Mouse (Mus musculus) limb, embryonic 11.5 days (tissue): ENCODE measurements around the gene Enpp3. TPM values are rescaled to one million over a fixed set of nuclear protein-coding genes. Genes with fewer than 3 reads are reported as not detected.

Experiments used
- ATAC-seq: fragments of 200-750 bp; cut with Nextera tagmentation; 2 replicates; pipeline ENCODE4 v1.8.0; 2017; ENCODE audit warnings: low read depth; ENCODE audit not compliant: insufficient number of reproducible peaks, low FRiP score, low TSS enrichment
- DNase-seq: peaks from one replicate; pipeline ENCODE4 v3.0.0-alpha.2; 2015; ENCODE audit warnings: low spot score
- H3K27ac ChIP-seq: fragments of 300-500 bp; sonication (generic); replicated peaks from 2 replicates; pipeline ENCODE4 v1.5.1; 2014; ENCODE audit warnings: low read depth, mild to moderate bottlenecking, low read length
- H3K27me3 ChIP-seq: fragments of 300-500 bp; sonication (generic); 2 replicates; pipeline ENCODE4 v1.6.1; 2014; ENCODE audit warnings: mild to moderate bottlenecking, low read length, mixed read lengths; ENCODE audit not compliant: control insufficient read depth, insufficient read depth
- H3K36me3 ChIP-seq: fragments of 300-500 bp; sonication (generic); 2 replicates; pipeline ENCODE4 v1.6.1; 2014; ENCODE audit warnings: mild to moderate bottlenecking, low read length, moderate library complexity, mixed read lengths; ENCODE audit not compliant: control insufficient read depth, insufficient read depth
- H3K4me1 ChIP-seq: fragments of 300-500 bp; sonication (generic); 2 replicates; pipeline ENCODE4 v1.6.1; 2014; ENCODE audit warnings: low read length, mixed read lengths; ENCODE audit not compliant: control insufficient read depth, insufficient read depth
- H3K4me2 ChIP-seq: fragments of 300-500 bp; sonication (generic); 2 replicates; pipeline ENCODE4 v1.6.1; 2014; ENCODE audit warnings: low read depth, mild to moderate bottlenecking, moderate library complexity; ENCODE audit not compliant: severe bottlenecking
- H3K4me3 ChIP-seq: fragments of 300-500 bp; sonication (generic); 2 replicates; pipeline ENCODE4 v1.5.1; 2014; ENCODE audit warnings: low read depth, low read length
- H3K9ac ChIP-seq: fragments of 300-500 bp; sonication (generic); 2 replicates; pipeline ENCODE4 v1.6.1; 2014; ENCODE audit warnings: mild to moderate bottlenecking, low read length
- H3K9me3 ChIP-seq: fragments of 300-500 bp; sonication (generic); 2 replicates; pipeline ENCODE4 v1.6.1; 2016; ENCODE audit warnings: low read length; ENCODE audit not compliant: control insufficient read depth
- WGBS: fragments of 180-500 bp; shearing (Covaris S2); extraction: QIAGEN DNeasy Blood & Tissue Kit; methylation state at CpG from one replicate; pipeline ENCODE4 v1.1.7; 2014; 5-methylcytosine and 5-hydroxymethylcytosine counted together
- polyA plus RNA-seq: library from polyadenylated mRNA; unstranded; fragments of >200 nt; fragmentation: Nextera tagmentation; extraction: Ambion mirVana; gene quantifications from 2 replicates; pipeline ENCODE4 v1.2.1, GENCODE M21; 2014

The Enpp3 gene
- polyA plus RNA-seq, 1 experiment from 2014 or later: 10.1 TPM

DNA sequence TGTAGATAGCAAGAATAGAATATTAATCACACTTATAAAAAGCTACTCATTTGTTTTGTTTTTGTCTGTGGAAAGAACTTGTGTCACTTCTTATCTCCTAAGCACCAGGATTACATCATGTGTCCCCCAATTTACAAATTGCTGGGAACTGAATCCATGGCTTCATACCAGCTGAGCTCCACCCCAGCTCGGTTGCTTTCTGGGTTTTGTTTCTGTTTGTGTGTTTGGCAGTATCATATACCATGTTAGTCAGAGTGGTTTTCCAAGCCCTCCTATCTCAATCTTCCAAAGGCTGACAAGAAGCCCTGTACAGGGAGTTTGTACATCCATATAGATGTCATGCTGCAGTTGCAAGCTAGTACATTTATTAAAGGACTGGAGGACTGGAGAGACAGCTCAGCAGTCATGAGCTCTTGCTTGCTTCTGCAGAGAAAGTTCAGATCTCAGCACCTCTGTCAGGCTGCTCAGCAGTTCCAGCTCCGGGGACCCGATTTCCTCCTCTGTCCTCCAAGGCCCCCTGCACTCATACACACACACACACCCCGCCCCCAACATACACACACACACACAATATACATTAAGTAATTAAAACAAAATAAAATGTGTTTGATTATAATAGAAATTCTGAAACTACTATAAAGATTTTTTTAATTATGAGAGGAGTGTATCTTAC lies 6.1 kb downstream of the Enpp3 start:
- H3K27ac ChIP-seq: peak overlapping the region; percentile 43; the same call in 1 of the 2 replicates
- DNase-seq: no peak
- H3K4me3 ChIP-seq: no peak overlapping the region

DNA sequence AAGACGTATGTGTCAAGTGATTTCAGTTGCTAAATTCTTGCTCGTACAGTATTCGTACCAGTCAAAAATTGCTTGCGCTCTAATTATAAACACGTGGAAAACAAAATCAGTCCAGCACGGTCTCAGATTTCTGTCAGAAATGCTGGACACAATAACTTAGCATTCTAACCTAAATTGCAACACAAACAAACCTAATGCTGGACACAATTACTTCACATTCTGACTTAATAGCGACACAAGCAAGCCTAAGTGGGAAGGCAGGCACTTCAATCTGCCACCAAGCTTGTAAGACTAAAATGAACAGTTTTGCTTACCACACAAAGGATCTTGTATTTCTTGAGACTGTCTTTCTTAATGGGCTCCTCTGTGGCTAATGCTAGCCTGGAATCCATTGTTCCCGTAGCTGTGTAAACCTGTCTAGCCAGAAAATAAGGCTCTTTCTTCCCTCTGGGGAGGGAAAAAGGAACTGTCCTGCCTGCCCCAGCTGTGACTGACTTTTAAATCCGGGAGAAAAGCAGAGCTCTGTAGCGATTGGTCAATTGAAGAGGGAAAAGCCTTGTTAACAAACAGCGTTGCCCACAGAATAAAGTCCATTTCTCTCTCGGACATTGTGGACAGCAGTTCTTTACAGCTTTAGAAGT lies 6.8 kb downstream of the Enpp3 start:
- Histone ChIP-seq H3K36me3 (no peaks in the 10 kb centered on the region), H3K27me3 (no peaks in the 10 kb centered on the region), H3K4me3 (no peak overlapping the region), H3K4me2 (peak overlapping the region; percentile 34), H3K9me3 (no peaks in the 10 kb centered on the region), H3K27ac (peak overlapping the region; percentile 43; the same call in 1 of the 2 replicates), H3K4me1 (peaks cover 7% of the 10 kb centered on the region), H3K9ac (peak overlapping the region; percentile 2)
- ATAC-seq (no peak; the same call in 1 of the 2 replicates), DNase-seq (peak; percentile 40)
- 24% methylated on average over 12 of the region's 12 CpGs for WGBS

More for the DNA sequence above, 6.1 kb downstream of the Enpp3 start:
- Histone ChIP-seq H3K27me3 (no peaks in the 10 kb centered on the region), H3K4me2 (peak overlapping the region; percentile 34; the same call in 1 of the 2 replicates), H3K9me3 (no peaks in the 10 kb centered on the region), H3K36me3 (no peaks in the 10 kb centered on the region), H3K9ac (no peak overlapping the region), H3K4me1 (peaks cover 7% of the 10 kb centered on the region)
- WGBS: 74% methylated on average over 4 of the region's 4 CpGs
- ATAC-seq: no peak

DNA sequence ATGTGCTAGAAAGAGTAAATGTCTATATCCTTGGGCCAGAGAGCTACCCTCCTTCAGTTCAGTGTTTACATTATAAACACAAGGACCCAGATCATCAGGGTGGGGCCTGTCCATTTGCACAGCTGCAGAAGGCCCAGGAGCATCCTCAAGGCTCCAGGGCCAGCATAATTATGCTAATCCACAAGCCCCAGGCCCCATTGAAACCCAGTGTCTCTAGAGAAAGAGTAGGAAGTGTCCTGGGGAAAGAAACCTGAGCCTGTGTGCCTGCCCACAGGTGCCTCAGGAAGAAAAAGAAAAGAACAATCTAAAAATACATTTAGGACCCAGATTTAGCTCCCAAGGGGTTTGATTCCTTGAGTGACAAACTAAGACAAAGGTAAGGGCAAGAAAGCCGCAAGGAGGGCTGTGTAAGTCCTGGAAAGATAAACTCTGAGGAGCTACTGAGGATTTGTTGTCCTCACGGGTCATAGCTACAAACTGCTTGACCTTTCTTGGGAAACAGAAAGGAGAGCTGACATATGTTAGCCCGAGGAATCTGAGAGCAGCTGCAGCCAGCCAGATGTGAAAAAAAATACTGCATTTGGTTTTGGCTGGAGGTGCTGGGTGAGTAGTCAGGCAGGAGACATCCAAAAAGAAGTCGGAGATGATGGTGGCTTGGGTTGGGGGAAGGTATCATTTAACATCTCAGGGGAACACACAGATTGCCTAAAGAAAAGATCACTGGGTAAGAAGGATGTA lies 7.8 kb downstream of the Enpp3 start:
- Histone ChIP-seq H3K9ac (no peak overlapping the region; the same call in 1 of the 2 replicates), H3K27ac (peak overlapping the region; percentile 69), H3K27me3 (no peaks in the 10 kb centered on the region), H3K4me2 (peak overlapping the region; percentile 34), H3K9me3 (no peaks in the 10 kb centered on the region), H3K4me1 (peaks cover 7% of the 10 kb centered on the region), H3K36me3 (no peaks in the 10 kb centered on the region), H3K4me3 (no peak overlapping the region)
- ATAC-seq (no peak), DNase-seq (peak; percentile 45)
- 17% methylated on average over 4 of the region's 4 CpGs for WGBS

DNA sequence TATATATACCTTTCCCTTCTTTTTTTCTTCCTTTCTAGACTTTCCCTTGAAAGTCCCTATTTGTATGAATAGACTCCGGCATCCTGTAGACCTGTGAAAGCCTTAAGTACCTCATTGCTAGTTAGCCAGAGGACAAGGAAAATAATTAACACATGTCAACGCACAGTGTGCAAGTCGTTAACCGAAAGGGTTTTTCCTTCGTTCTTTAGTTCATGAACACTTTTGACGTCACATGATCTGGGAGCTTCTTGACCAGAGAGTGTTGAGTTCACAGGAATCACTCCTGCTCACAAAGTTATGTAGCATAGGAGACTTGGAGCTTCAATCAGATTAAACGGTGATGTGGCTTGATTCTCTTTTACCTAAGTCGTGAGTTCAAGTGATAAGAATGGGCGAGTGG lies 10.3 kb downstream of the Enpp3 start:
- H3K9ac ChIP-seq: no peak overlapping the region
- no peaks in the 10 kb centered on the region for H3K27me3 ChIP-seq
- no peak overlapping the region for H3K4me3 ChIP-seq
- H3K4me1 ChIP-seq: peaks cover 7% of the 10 kb centered on the region
- H3K4me2 ChIP-seq: no peak overlapping the region
- no peaks in the 10 kb centered on the region for H3K9me3 ChIP-seq
- no peaks in the 10 kb centered on the region for H3K36me3 ChIP-seq
- WGBS: 68% methylated on average over 9 of the region's 9 CpGs
- ATAC-seq (no peak), DNase-seq (no peak)
- H3K27ac ChIP-seq: no peak overlapping the region

DNA sequence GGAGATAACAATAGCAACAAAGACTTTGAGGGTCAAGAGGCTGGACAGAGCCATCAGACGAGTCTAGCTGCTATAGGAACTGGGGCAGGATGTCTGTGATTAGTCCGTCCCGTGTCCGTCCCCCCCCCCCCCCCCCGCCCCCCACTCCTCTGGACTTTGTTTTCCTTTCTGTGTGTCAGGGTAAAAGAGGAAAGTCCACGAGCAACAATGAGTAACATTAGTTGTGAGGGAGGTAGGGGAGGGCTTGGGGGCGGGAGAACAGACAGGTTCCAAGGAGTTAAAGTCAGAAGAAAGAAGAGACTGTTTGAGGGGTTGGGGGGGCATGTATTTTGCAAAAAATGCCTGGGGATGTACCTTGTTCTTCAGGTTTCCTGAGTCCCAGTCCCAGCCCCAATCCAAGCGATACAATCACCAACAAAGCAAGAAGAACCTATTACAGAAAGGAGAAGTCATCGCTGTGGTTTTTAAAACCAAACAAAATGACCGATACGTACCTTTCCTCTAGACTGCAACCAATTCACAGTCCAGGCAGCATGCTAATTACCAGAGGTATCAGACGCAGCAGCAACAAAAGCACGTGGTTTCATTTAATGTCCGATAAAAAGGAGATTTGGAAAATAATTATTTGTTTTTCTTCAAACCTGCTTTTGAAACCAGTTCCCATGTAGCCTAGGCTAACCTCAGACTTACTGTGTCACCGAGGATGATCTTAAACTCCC lies 11.1 kb downstream of the Enpp3 start:
- Histone ChIP-seq H3K27ac (no peak overlapping the region), H3K4me3 (no peak overlapping the region)

DNA sequence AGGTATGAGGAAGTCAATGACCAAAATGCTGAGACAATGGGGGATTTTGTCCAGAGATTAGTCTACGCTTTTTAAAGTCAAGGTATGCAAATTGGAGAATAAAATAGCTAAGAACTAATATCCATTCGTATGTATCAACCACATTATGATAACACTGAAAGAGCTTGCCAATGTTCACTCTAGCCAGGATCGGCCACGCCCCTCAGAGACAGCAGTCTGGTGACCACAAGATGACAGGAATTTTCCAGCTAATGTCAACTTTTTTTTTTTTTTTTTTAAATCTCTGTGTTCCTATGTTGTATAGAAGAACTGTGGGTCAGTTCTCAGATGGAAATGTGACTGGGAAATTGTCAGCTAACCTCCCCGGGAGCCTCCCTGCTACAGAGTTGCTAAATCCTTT lies 12.2 kb downstream of the Enpp3 start:
- DNase-seq (no peak), ATAC-seq (no peak)
- Histone ChIP-seq H3K4me1 (peaks cover 5% of the 10 kb centered on the region), H3K4me2 (no peak overlapping the region), H3K9me3 (no peaks in the 10 kb centered on the region), H3K36me3 (no peaks in the 10 kb centered on the region), H3K27ac (no peak overlapping the region), H3K4me3 (no peak overlapping the region), H3K27me3 (no peaks in the 10 kb centered on the region), H3K9ac (no peak overlapping the region)
- WGBS: 94% methylated on average over 5 of the region's 5 CpGs

More for the DNA sequence above, 11.1 kb downstream of the Enpp3 start:
- Histone ChIP-seq H3K27me3 (no peaks in the 10 kb centered on the region), H3K36me3 (no peaks in the 10 kb centered on the region), H3K4me2 (no peak overlapping the region), H3K9me3 (no peaks in the 10 kb centered on the region), H3K9ac (no peak overlapping the region), H3K4me1 (peaks cover 7% of the 10 kb centered on the region)
- ATAC-seq (no peak), DNase-seq (no peak)
- 71% methylated on average over 15 of the region's 15 CpGs for WGBS

DNA sequence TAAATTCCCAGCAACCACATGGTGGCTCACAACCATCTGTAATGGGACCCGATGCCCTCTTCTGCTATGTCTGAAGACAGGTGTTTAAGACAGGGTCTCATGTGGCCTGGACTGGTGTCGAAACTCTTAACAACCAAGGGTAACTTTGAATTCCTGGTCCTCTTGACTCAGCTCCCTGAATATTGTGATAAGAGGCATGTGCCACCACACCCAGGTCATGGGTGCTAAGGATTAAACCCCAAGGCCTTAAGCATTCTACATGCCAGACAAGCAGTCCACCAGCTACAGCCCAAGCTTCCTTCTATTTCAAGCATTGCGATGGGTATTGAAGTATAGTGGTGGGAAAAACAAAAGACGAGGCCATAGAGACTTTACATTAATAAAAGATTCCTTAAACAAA lies 14.5 kb downstream of the Enpp3 start:
- Histone ChIP-seq H3K4me3 (no peak overlapping the region), H3K27me3 (no peaks in the 10 kb centered on the region), H3K9ac (no peak overlapping the region), H3K4me1 (no peaks in the 10 kb centered on the region), H3K27ac (no peak overlapping the region), H3K4me2 (no peak overlapping the region), H3K36me3 (no peaks in the 10 kb centered on the region), H3K9me3 (no peaks in the 10 kb centered on the region)
- DNase-seq (no peak), ATAC-seq (no peak)
- WGBS: 92% methylated on average over 4 of the region's 4 CpGs

DNA sequence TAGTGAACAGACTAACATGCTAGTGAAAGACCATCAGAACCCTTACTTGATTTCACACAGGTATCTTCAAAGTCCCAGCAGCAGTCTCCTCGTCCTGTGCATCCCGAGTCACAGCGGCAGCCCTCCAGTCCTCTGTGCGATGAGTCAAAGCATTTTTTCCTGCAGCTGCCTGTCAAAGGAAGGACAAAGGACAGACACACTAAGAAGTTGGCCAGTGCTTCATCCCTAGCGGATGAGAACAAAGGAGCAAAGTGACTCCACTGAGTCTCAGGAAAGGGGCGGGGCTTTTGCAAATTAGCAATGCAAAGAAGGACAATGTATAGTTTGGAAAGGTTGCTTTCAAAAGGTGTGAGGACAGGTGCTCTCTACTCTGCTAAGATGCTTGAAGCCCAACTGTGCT lies 16.5 kb downstream of the Enpp3 start:
- Histone ChIP-seq H3K36me3 (no peaks in the 10 kb centered on the region), H3K27me3 (no peaks in the 10 kb centered on the region), H3K4me2 (no peak overlapping the region), H3K27ac (no peak overlapping the region), H3K4me1 (no peaks in the 10 kb centered on the region), H3K4me3 (no peak overlapping the region), H3K9ac (no peak overlapping the region), H3K9me3 (no peaks in the 10 kb centered on the region)
- DNase-seq (no peak), ATAC-seq (no peak)
- WGBS: 49% methylated on average over 6 of the region's 6 CpGs
